Mouse (Mus musculus) MEL (cell line): ENCODE results near the gene Il6st. TPM values are rescaled to one million over a fixed set of nuclear protein-coding genes. Genes with fewer than 3 reads are reported as not detected.

Experiments
- DNase-seq: peaks from one replicate; pipeline ENCODE4 v3.0.0; 2011; ENCODE audit warnings: low read depth, low spot score
- H3K27ac ChIP-seq: 2 replicates; pipeline ENCODE4 v1.5.1; 2012; ENCODE audit warnings: low read depth, mild to moderate bottlenecking, control low read depth, low read length, moderate library complexity; ENCODE audit not compliant: control insufficient read depth
- H3K27me3 ChIP-seq, 2 experiments: fragments of 150-350 bp in 1 of 2; sonication (generic) in 1 of 2; 2 replicates each; pipeline ENCODE4 v1.6.1; 2012; ENCODE audit warnings: low read length in 2 of 2, mild to moderate bottlenecking in 2 of 2, improper control_type of control experiment in 1 of 2, moderate library complexity in 1 of 2; ENCODE audit not compliant: insufficient read depth in 2 of 2, control insufficient read depth in 1 of 2
- H3K36me3 ChIP-seq, 2 experiments: 2 replicates each; pipeline ENCODE4 v1.6.1; 2012 to 2014; ENCODE audit warnings: low read length in 2 of 2, improper control_type of control experiment in 1 of 2, inconsistent platforms in 1 of 2, mild to moderate bottlenecking in 1 of 2; ENCODE audit not compliant: insufficient read depth in 2 of 2, control insufficient read depth in 1 of 2
- H3K4me1 ChIP-seq, 2 experiments: fragments of 150-350 bp in 1 of 2; sonication (generic) in 1 of 2; 2 replicates each; pipeline ENCODE4 v1.6.1; 2012; ENCODE audit warnings: low read length in 2 of 2, improper control_type of control experiment in 1 of 2, mild to moderate bottlenecking in 1 of 2; ENCODE audit not compliant: insufficient read depth in 2 of 2, control insufficient read depth in 1 of 2
- H3K4me3 ChIP-seq, 2 experiments: fragments of 150-350 bp in 1 of 2; sonication (generic) in 1 of 2; 2 replicates each; pipeline ENCODE4 v1.5.1; 2012; ENCODE audit warnings: low read depth in 2 of 2, low read length in 2 of 2, mild to moderate bottlenecking in 2 of 2, moderate library complexity in 2 of 2, control low read depth in 1 of 2, improper control_type of control experiment in 1 of 2; ENCODE audit not compliant: control insufficient read depth in 1 of 2, insufficient read depth in 1 of 2
- H3K79me2 ChIP-seq: 2 replicates; pipeline ENCODE4 v1.6.1; 2012; ENCODE audit warnings: mild to moderate bottlenecking, low read length, moderate library complexity; ENCODE audit not compliant: control insufficient read depth, poor library complexity, insufficient read depth
- H3K9ac ChIP-seq: 2 replicates; pipeline ENCODE4 v1.6.1; 2012; ENCODE audit warnings: low read depth, mild to moderate bottlenecking, control low read depth, low read length, moderate library complexity; ENCODE audit not compliant: control insufficient read depth, poor library complexity, severe bottlenecking
- H3K9me3 ChIP-seq: fragments of 150-350 bp; sonication (generic); replicated peaks from 2 replicates; pipeline ENCODE4 v1.6.1; 2012; ENCODE audit warnings: mild to moderate bottlenecking, low read length, improper control_type of control experiment, moderate library complexity; ENCODE audit not compliant: insufficient read depth
- CTCF ChIP-seq, 3 experiments: IDR thresholded peaks in 2 of 3; conservative IDR thresholded peaks in 1 of 3; 2 replicates each; pipeline ENCODE4 v1.5.1; 2011 to 2012; ENCODE audit warnings: low read length in 3 of 3, low read depth in 2 of 3, mild to moderate bottlenecking in 2 of 3, improper control_type of control experiment in 1 of 3, inconsistent platforms in 1 of 3, mixed read lengths in 1 of 3, moderate library complexity in 1 of 3; ENCODE audit not compliant: control insufficient read depth in 1 of 3, insufficient read depth in 1 of 3, poor library complexity in 1 of 3, severe bottlenecking in 1 of 3
- E2F4 ChIP-seq: IDR thresholded peaks from 2 replicates; pipeline ENCODE4 v1.6.1; 2011; ENCODE audit warnings: low read depth, low read length, improper control_type of control experiment, borderline replicate concordance
- ELF1 ChIP-seq: IDR thresholded peaks from 2 replicates; pipeline ENCODE4 v1.6.1; 2014; ENCODE audit warnings: low read depth, mild to moderate bottlenecking, inconsistent platforms, low read length, improper control_type of control experiment, moderate library complexity
- ETS1 ChIP-seq: IDR thresholded peaks from 2 replicates; pipeline ENCODE4 v1.6.1; 2012; ENCODE audit warnings: low read depth, mild to moderate bottlenecking, inconsistent platforms, low read length, improper control_type of control experiment, moderate library complexity
- JUND ChIP-seq: IDR thresholded peaks from 2 replicates; pipeline ENCODE4 v1.6.1; 2011; ENCODE audit warnings: low read depth, mild to moderate bottlenecking, improper control_type of control experiment, low read length
- MAFK ChIP-seq: IDR thresholded peaks from 2 replicates; pipeline ENCODE4 v1.6.1; 2011; ENCODE audit warnings: low read depth, mild to moderate bottlenecking, low read length, improper control_type of control experiment, borderline replicate concordance
- MAZ ChIP-seq: IDR thresholded peaks from 2 replicates; pipeline ENCODE4 v1.6.1; 2012; ENCODE audit warnings: low read depth, mild to moderate bottlenecking, inconsistent platforms, low read length, improper control_type of control experiment
- POLR2A ChIP-seq, 2 experiments: IDR thresholded peaks; 2 replicates each; pipeline ENCODE4 v1.6.1; 2011 to 2012; ENCODE audit warnings: low read length in 2 of 2, mild to moderate bottlenecking in 2 of 2, control low read depth in 1 of 2, improper control_type of control experiment in 1 of 2, low read depth in 1 of 2, moderate library complexity in 1 of 2; ENCODE audit not compliant: control insufficient read depth in 1 of 2, insufficient read depth in 1 of 2, poor library complexity in 1 of 2
- POLR2AphosphoS2 ChIP-seq: IDR thresholded peaks from 2 replicates; pipeline ENCODE4 v1.6.1; 2011; ENCODE audit warnings: low read length, improper control_type of control experiment
- SIN3A ChIP-seq: IDR thresholded peaks from 2 replicates; pipeline ENCODE4 v1.6.1; 2012; ENCODE audit warnings: low read length, improper control_type of control experiment, inconsistent platforms
- SMC3 ChIP-seq: IDR thresholded peaks from 2 replicates; pipeline ENCODE4 v1.6.1; 2011; ENCODE audit warnings: low read depth, low read length, improper control_type of control experiment
- TBP ChIP-seq: IDR thresholded peaks from 2 replicates; pipeline ENCODE4 v1.8.0; 2011; ENCODE audit warnings: low read depth, low read length, improper control_type of control experiment
- UBTF ChIP-seq: IDR thresholded peaks from 2 replicates; pipeline ENCODE4 v1.6.1; 2012; ENCODE audit warnings: low read depth, mild to moderate bottlenecking, inconsistent platforms, low read length, improper control_type of control experiment, moderate library complexity, borderline replicate concordance; ENCODE audit not compliant: insufficient read depth
- USF1 ChIP-seq: IDR thresholded peaks from 2 replicates; pipeline ENCODE4 v1.6.1; 2014; ENCODE audit warnings: low read depth, mild to moderate bottlenecking, inconsistent platforms, low read length, improper control_type of control experiment, moderate library complexity
- USF2 ChIP-seq, 2 experiments: IDR thresholded peaks; 2 replicates each; pipeline ENCODE4 v1.6.1; 2011 to 2012; ENCODE audit warnings: improper control_type of control experiment in 2 of 2, low read length in 2 of 2, borderline replicate concordance in 1 of 2, inconsistent platforms in 1 of 2, low read depth in 1 of 2, mild to moderate bottlenecking in 1 of 2; ENCODE audit not compliant: insufficient read depth in 1 of 2
- ZKSCAN1 ChIP-seq: IDR thresholded peaks from 2 replicates; pipeline ENCODE4 v1.6.1; 2012; ENCODE audit warnings: low read depth, mild to moderate bottlenecking, inconsistent platforms, low read length, improper control_type of control experiment, moderate library complexity
- ZNF384 ChIP-seq: IDR thresholded peaks from 2 replicates; pipeline ENCODE4 v1.6.1; 2012; ENCODE audit warnings: low read depth, mild to moderate bottlenecking, inconsistent platforms, low read length, improper control_type of control experiment
- polyA plus RNA-seq, 2 experiments: library from polyadenylated mRNA; stranded (reverse) in 1 of 2; unstranded in 1 of 2; fragments of >175 nt in 1 of 2; fragments of >200 nt in 1 of 2; gene quantifications; 2 replicates each; pipeline versions ENCODE4 v1.2.1 to v1.2.4; 2012; ENCODE audit warnings: low replicate concordance in 2 of 2, low read depth in 1 of 2; ENCODE audit not compliant: insufficient read length in 2 of 2, insufficient read depth in 1 of 2, missing spikeins in 1 of 2
- total RNA-seq: library from RNA; depleted of rRNA; stranded (reverse); fragments of 300-350 nt; gene quantifications from 2 replicates; pipeline ENCODE4 v1.2.3, GENCODE M21; 2012

The Il6st gene
- total and polyA plus RNA-seq, 3 experiments, result 1.7 to 3.7 TPM; not detected in 1

DNA sequence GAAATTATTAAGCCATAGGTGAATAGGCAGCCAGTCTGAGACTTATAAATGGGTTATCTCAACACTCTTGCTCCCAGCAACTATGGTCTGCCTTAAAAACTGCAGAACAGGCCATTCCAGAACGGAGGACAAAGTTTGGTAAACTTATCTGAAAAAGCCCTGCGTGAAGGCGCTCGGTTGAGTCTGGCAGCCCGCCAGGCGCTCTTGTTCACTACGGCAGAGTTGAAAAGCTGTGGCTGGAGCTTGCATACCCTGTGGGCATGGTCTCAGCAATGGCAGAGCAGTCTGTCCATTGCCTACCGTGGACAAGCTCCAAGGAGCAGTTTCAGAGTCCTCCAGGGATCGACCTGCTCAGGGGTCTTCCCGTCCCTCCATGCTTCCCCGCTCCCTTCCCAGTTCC lies 47.4 kb downstream of the Il6st start:
- Histone ChIP-seq H3K4me1 (peaks cover 0 to 15% of the 10 kb centered on the region in 2 experiments; a peak in 3 of 4 replicates), H3K27ac (no peak overlapping the region), H3K4me3 (no peak overlapping the region), H3K9me3 (no peaks in the 10 kb centered on the region), H3K9ac (no peak overlapping the region), H3K27me3 (no peaks in the 10 kb centered on the region), H3K79me2 (no peaks in the 10 kb centered on the region), H3K36me3 (no peaks in the 10 kb centered on the region; a peak in 2 of 4 replicates)
- DNase-seq, result peak; percentile 66
- TF ChIP-seq SMC3 (0 out of 2 replicates have a peak, but pooled peaks have one; percentile 0), MAFK (no peak)

DNA sequence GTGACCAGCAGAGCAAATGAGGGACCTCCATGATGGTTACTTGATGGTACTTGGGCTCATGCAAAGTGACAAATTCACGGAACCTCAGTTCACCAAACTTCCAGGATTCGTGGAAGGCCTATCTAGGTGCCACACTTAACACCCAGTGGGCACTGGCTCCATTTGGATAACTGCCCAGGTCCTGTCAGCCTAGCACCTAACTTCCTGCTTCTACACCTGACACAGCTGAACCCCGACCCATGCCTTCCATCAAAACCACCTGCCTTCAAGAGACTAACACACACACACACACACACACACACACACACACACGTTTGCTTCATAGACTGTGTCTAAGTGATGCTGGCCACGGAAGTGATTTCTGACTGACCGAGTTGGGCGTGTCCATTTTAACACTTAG lies 47.9 kb downstream of the Il6st start:
- H3K27me3 ChIP-seq, result no peaks in the 10 kb centered on the region
- no peak overlapping the region for H3K9ac ChIP-seq
- DNase-seq, result peak; percentile 10
- peaks cover 0 to 3% of the 10 kb centered on the region in 2 experiments; a peak in 2 of 4 replicates for H3K36me3 ChIP-seq
- H3K4me3 ChIP-seq, result no peak overlapping the region
- H3K27ac ChIP-seq, result no peak overlapping the region
- TF ChIP-seq USF2 (IDR thresholded peaks at IDR 0.05; ENCODE audit: borderline replicate concordance in 1 of 2, insufficient read depth in 1 of 2, low read depth in 1 of 2, low read length in 2 of 2), result no peak
- TF ChIP-seq JUND, result no peak
- no peak for TF ChIP-seq CTCF (IDR thresholded peaks at IDR 0.05 in 2 of 3, conservative IDR thresholded peaks at IDR 0.05 in 1 of 3; ENCODE audit: control insufficient read depth in 1 of 3, insufficient read depth in 1 of 3, low read depth in 2 of 3, low read length in 3 of 3, poor library complexity in 1 of 3, severe bottlenecking in 1 of 3)
- no peak for TF ChIP-seq SIN3A
- no peak for TF ChIP-seq ZNF384
- TF ChIP-seq POLR2AphosphoS2, result no peak
- no peak for TF ChIP-seq UBTF
- TF ChIP-seq MAZ, result no peak
- no peak for TF ChIP-seq SMC3
- TF ChIP-seq ZKSCAN1, result no peak
- TF ChIP-seq E2F4, result no peak
- TF ChIP-seq POLR2A (IDR thresholded peaks at IDR 0.05; ENCODE audit: control insufficient read depth in 1 of 2, insufficient read depth in 1 of 2, low read depth in 1 of 2, low read length in 2 of 2, poor library complexity in 1 of 2), result no peak
- no peak for TF ChIP-seq USF1
- TF ChIP-seq ETS1, result no peak
- TF ChIP-seq TBP, result no peak
- no peak for TF ChIP-seq ELF1
- H3K9me3 ChIP-seq, result no peaks in the 10 kb centered on the region
- no peaks in the 10 kb centered on the region for H3K79me2 ChIP-seq
- peaks cover 0 to 19% of the 10 kb centered on the region in 2 experiments for H3K4me1 ChIP-seq
